Mouse (Mus musculus) thymus, adult 2 months (tissue): Measurements from ENCODE around the gene Apbb2.

Experiments
- CTCF ChIP-seq: fragments of 200-500 bp; IDR thresholded peaks from 2 replicates; pipeline ENCODE4 v1.5.1; 2012; ENCODE audit warnings: mild to moderate bottlenecking, control low read depth, low read length, moderate library complexity, borderline replicate concordance; ENCODE audit not compliant: control insufficient read depth, poor library complexity, insufficient read depth; ENCODE audit errors: extremely low read depth
- POLR2A ChIP-seq: fragments of 200-500 bp; IDR thresholded peaks from 2 replicates; pipeline ENCODE4 v1.6.1; 2012; ENCODE audit warnings: mild to moderate bottlenecking, low read length, control low read depth, moderate library complexity; ENCODE audit not compliant: control insufficient read depth, poor library complexity, insufficient read depth; ENCODE audit errors: extremely low read depth

DNA sequence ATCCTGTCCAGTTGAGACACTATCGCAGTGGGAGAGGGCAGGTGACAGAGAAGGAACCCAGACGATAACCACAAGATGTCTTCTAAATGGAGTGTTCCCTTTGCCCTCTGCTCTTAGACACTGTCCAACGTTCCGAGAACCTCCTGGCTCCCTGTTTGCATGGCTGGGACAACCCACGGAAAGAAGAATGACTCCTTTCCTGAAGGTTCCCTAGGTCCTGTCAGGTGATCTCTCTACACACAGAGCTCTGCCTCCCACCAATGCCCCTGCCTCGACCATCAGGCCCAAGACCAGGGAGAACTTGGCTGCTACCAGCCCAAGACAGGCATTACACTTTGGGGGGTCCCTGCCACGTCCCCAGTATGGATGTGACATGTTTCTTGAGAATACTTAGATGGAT, 89.0 kb downstream of the Apbb2 start:
- TF ChIP-seq POLR2A (no peak), CTCF (no peak)
